Mouse (Mus musculus) thymus, adult 18-20 months (tissue): ENCODE results near the gene Olfr76.
"Not testable (repeated sequence)": the region's sequence is repeated elsewhere in the genome, so short reads cannot be mapped to it uniquely, and the experiment has no call there.

Source experiments
- DNase-seq, 2 experiments: peaks; one replicate each; pipeline ENCODE4 v3.0.0; 2022; ENCODE audit warnings: mixed read lengths in 2 of 2

Olfr76 gene

DNA sequence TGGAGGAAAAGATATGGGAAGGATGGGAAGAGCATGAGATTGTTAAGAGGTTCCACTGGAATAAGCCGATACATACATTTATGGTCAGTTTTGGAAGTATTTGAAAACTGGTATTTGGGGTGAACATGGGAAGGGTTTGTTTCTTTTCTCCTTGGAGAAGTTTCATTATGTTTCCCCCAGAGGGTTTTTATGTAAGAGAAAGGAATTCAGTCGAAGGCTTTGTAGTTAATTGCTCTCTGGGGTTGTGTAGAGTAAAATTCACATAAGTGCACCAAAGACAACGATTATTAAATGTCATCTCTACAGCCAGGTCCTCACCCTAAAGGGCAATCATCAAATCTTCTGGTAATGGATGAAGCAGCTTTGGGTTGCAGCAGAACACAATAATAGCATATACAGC lies at the start of gene Olfr76:
Olfr76 (minus strand) TSS at position 101 of the 400 bp plus-strand sequence.
- no peak for DNase-seq

DNA sequence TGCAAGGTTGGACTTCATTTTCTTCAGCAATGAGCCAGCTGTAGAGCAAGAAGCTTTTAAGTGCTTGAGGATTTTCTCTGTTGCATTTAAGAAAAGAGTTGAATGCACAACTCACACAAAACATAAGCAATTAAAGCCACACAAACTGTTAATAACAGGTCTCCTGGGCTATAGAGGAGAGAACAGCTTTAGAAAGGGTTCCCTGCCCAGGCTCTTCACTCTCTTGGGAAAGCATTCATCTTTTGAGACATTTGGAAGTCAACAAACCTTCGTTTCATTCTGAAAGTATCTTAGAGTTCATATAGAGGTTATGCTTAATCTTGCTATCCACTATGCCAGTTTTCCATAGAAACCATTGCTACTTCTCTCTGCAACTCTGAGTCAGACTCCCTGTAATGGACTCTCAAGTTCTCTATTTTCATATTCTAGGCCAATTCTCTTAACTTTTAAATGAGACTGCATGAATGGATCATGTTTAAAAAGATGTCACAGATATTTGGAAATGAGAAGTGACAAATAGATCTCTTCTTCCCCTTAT lies 47.1 kb upstream of the Olfr76 start, which contains the start of gene Olfr1555-ps1:
Olfr1555-ps1 (minus strand) TSS at position 51 of the 538 bp plus-strand sequence.
- DNase-seq = not testable (repeated sequence)

DNA sequence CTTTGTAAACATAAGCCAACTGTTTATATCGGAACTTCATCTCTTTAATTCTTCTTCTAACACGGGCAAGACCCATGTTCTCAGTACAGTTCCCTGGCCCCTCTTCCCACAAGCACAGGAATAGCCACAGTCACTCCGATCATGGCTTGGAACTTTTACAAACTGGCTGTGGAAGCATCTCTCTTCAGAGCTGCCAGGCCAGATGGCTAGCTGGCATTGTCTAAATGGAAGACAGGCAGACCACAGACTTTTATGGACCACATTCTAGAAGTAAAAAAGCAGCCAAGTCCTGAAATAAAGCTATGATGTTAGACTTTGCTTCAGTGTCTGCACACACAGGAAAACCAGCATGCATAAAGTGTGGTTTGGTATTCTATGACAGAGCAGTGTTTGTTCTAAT lies 22.4 kb upstream of the Olfr76 start:
- DNase-seq = no peak

DNA sequence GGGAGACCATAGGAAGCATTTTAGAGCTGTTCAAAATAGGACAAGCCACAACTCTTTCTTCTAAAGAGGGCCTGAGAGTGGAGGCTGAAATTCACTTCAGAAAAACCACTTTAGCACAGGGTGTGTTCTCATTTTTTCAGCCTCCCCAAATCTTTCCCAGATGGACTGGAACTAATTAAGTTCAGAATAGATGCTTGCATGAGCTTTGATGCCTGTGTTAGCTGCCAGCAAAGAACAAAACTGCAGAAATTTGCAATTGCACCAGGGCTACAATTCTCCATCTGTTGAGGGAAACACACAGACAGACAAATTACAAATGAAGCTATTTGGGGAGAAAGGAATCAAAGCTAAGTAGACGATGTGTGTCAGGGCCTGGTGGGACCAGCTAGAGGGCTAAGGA lies 20.4 kb upstream of the Olfr76 start:
- no peak for DNase-seq

DNA sequence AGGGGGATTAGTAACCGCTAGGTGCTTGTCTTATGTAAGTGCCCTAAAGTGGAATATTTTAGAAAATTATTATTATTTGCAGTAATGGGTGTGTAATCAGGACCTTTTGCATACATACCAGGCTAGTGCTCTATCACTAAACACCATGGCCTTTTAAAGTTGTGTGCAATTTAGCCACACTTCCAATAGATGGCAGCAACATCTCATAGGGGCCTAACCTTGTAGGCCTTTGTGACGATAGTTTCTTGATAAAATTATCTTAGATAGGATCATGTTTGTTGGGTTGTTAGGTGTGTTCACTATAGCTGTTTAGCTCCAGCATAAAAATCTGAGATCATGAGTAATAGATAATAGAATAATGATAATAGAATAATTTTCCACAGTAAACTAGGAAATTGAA lies 11.3 kb upstream of the Olfr76 start:
- no peak for DNase-seq

DNA sequence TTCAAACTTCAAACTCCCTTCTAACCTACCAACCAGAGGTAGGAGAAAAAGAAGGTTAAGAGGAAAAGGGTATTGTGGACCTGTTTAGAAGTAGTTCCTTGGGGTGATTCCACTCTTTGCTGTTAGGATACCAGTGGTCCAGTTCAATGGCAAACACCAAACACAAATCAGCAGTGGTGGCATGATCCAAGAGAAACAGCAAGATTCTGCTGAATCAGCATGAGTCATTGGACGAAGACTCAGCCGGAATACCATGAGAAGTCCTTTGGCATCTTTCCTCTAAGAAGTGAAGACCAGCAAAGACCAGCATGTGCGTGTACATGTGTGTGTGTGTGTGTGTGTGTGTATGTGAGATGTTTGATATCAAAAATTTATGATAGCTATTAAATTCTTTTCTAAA lies 6.5 kb downstream of the Olfr76 start:
- DNase-seq = no peak

DNA sequence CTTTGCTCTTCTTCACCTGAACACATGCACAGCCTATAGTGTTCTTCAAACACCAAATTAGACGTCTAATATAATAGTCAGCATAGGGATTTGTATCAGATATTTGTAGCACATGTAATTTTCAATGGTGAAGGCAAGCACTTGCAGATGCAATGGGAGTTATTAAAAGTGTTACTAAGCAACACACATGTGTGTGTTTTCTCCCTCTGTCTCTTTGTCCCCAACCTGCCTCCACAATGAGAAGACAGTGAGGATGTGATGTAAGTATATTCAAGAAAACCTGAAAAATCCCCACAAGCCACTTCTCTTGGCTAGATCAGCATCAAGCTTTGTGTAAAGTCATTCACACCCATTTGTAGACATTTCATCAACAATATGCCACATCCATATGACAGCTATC lies 7.2 kb downstream of the Olfr76 start, which contains the start of gene Olfr1428:
Olfr1428 (minus strand) TSS at position 101 of the 400 bp plus-strand sequence.
- no peak for DNase-seq

DNA sequence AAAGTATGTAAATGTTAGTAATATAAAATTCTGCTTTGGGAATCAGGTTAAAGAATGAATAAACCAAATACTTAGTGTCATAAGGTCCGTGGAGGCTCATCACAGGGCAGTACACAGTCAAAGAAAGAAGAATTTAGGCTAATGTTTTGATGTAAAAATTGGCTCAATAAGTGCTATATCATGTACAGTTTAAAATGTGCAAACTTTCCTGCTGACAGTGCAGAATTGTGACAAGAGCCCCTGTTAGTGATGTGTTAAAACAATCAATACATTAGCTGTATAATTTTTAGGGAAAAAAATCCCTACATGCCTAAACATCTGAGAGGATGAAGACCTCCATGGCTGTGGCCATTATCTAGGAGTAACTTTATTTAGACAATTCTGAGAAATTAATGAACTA lies 9.2 kb downstream of the Olfr76 start:
- no peak for DNase-seq

DNA sequence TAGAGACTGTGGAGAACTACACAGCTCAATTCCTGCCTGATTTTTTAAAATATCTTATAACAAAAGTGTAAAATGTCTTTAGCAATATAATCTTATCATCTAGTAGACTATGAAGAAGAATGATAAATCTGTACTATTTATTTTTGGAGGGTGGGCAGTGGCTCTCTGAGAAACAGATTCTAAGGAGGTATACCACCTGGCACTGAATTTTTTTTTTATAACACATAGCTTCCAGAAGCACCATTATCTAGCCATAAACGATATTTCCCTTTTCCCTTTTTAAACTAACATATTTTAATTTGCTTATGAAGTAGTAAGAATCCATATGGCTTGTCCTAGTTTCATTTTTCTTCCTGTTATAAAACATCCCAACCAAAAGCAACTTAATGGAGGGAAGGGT lies 18.5 kb downstream of the Olfr76 start:
- no peak for DNase-seq

DNA sequence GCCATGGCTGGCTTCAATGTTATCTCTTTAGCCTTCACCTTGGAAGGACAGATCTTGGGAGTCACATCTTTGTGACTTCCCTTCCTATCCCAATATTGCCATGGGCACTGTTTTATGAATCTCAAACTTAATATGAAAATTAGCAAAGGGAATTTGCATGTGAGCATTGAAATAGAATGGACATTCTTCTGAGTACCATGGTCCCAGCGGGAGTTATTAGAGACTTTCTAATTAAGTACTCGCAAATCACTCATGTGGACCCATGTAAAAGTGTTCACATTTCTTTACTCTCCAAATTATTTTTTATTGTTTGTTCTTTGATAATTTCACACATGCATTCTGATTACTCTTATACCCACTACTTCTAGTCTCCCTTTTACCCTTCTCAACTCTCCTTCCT lies 19.8 kb downstream of the Olfr76 start, which contains the start of gene Olfr1427:
Olfr1427 (minus strand) TSS at position 101 of the 400 bp plus-strand sequence.
- DNase-seq = no peak

DNA sequence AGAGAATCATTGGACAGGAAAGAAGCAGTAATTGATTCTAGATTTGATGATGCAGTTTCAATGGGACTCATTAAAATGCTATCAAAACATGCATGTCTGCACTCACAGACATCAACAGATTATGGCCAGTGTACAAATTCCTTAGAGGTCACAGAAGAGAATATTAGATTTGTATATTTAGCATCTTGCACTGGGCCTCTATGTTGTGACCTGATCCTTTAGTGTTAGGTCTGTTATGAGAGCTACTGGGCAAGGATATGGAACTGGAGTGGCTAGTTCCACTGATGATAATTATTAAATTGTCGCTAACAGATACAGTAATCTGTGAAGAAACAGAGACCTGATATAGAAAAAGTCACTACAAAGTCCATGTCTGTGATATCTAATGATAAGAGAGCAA lies 31.1 kb downstream of the Olfr76 start, which contains the start of gene Olfr1426:
Olfr1426 (minus strand) TSS at position 101 of the 400 bp plus-strand sequence.
- no peak for DNase-seq

DNA sequence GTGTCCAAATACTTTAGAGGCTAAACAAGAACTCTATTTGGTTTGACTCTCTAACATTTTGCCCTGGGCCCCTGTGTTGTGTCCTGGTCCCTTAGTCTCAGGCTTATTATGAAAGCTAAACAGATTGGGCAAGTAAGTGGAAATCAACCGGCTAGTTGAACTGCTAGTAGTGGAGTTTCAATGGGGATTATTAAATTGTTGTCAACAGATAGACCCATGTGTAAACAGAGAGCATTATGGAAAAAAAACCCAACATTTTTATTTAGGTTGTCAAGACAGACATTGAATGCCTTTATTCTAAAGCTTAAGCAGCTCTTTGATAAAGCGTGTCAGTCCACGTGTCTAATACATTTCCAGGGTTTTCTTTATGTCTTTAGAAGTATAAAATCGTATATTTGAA lies 45.4 kb downstream of the Olfr76 start, which contains the start of gene Olfr1425:
Olfr1425 (minus strand) TSS at position 101 of the 400 bp plus-strand sequence.
- not testable (repeated sequence) for DNase-seq

DNA sequence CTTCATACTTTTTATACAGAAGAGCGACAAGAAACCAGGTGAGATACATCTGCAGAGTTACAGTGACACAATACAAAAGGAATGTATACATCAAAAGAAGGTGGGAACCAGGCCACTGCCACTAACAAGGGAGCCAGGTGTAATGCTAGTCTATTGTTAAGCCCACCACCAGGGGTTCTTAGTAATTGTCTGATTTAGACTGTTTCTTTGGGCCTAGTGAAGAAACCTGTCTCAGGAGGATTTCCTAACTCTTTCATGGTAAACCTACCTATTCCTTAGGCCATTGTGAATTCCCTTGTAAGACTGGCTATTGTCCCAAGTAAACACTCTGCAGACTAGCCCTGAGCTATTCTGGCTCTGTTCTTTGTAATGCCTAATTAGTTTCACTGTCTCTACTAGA lies 53.5 kb downstream of the Olfr76 start:
- not testable (repeated sequence) for DNase-seq
